Mouse (Mus musculus) cerebellum, adult 9-11 months (tissue): ENCODE data around the gene Npnt.

Experiments
- DNase-seq: peaks from one replicate; pipeline ENCODE4 v3.0.0; 2022

Npnt gene

DNA sequence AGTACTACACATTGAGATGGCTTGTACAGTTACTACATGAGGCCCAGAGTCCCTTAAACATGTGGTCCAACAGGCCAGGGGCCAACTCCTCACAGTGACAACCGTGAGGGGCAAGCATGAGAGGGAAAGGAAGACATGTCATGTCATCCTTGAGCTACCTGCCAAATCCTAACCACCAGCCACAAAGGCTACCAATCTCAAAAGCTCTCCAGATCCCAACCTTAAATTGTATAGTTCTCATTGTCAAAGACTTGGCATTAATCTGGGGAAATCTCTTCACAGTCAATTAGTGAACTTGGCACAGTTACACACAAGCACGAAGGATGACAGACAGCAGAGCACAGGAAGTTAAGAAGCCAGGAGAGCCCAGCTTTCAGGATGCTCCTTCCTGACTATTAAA is 15.4 kb downstream of the Npnt start:
- no peak for DNase-seq

- no peak for DNase-seq
Measured at GRCm38 (mm10) chr3:132931526-132931925, 18.6 kb downstream of the Npnt start.

DNA sequence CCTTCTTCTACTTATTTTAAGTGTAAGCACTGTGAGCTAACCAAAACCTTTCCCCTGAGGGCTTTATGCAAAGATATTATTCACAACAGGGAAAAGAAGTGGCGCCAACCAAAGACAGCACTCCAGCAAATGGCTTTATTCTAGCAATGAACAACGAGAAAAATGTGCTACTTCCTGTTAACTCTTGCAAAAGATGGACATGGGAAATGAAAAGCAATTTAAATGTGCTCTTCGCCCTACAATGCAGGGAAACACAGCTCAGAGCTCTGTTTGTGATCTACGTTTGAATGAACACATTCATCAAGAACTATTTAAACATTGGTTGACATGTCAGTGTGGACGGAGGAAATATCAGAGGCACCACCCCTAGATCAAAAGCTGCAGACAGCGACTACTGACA is 20.2 kb downstream of the Npnt start:
- no peak for DNase-seq

DNA sequence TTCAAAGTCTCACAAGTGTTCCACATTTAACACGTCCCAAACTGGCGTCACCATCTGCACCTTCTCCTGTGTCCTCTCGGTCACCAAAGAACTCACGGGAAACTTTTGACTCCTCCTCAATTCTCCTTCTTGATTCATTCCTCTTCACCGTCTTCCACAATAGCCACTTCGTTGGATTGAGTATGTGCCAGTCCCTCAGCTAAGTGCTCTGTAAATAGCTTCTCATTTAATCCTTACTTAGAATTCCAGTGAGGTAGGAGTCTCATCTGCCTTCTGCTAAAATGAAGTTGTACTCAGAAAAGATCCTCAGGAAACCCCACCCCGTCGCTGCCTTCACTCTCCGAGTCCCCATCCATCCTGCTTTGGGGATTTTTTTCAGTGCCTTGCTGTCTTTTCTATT is 21.9 kb downstream of the Npnt start:
- no peak for DNase-seq

DNA sequence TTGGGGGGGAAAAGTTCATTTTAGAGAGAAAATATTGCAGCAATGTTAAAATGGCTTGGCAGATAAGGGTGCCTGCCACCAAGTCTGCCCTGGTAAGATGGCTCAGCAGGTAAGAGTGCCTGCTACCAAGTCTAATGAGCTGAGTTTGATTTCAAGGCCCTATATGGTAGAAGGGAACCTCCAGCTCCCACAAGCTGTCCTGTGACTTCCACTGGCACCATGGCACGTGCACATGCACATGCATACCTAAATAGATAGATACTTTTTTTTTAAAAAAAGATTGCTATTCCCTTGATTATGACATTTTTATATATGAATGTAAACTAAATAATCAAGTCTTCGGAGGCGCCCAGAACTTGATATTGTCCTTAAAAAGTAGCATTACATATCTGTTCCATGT is 30.3 kb downstream of the Npnt start:
- DNase-seq, result no peak

GRCm38 (mm10) chr3:132919240-132919639 is 30.9 kb downstream of the Npnt start:
- no peak for DNase-seq

DNA sequence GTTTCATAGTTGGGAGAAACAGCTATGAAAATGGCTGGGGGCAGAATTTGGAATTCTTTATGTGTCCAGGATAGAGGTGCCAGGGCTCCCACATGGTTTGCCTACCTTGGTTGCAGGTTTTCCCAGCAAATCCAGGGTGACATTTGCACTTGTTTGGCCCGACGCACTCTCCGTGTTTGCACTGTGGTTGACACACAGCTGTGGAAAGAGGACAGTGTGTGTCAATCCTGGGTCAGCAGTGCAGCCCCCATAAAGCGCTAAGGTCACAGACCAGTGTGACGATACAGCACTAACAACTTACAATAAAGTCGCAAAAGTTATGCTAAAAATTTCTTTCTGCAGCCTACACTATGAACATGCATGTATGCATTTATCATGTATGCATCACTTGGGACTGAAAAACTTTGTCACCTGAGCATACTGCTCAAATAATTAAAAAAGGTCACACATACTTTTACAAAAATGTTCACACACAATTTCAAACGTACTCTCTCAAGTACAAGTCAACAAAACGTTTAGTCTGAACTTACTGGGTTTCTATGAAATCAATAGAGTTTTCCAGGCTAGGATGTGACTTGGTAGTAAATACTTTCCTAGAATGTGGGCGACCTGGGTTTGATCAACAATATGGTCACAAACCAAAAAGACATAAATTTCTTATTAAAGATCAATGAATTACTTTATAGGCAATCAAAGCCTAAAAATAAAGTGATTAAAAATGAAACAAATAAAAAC is 32.6 kb downstream of the Npnt start:
- DNase-seq, result no peak

- no peak for DNase-seq
Measured at GRCm38 (mm10) chr3:132915661-132916060, 34.4 kb downstream of the Npnt start.

DNA sequence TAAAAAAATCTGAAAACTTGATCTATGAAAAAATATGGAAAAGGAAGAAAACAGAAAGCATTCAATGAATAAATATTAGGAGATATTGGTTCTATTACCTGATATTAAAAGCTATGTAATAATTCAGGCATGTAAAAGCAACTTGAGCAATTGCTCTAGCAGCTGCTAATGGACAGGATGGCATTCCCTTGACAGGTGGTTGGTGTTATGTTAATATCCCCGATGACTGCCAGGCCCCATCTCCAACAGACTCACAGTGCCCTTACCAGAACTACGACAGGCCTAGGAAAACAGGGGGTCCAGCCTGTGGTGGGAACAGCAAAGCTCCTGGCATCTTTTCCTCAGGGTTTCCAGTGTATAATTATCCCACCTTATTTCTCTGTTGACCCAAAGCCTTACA is 37.7 kb downstream of the Npnt start:
- no peak for DNase-seq

DNA sequence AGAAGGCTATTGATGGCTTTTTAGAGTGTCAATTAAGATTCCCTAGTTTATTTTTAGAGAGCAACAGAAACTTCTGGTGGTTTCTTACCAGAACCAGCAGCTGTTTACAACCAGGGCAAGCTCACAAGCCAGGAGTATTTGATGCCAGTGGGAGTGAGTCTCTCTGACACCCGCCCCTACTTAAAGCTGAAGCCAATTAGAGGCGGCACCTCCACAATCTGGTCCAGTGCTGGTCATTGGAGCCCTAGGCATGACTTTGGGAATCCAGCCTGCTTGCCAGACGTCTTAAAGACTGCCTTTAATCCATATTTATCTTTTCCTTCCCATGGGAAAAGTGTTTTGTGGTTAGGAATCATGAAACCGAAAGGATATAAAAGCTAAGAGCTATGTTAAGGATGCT is 38.4 kb downstream of the Npnt start:
- no peak for DNase-seq

DNA sequence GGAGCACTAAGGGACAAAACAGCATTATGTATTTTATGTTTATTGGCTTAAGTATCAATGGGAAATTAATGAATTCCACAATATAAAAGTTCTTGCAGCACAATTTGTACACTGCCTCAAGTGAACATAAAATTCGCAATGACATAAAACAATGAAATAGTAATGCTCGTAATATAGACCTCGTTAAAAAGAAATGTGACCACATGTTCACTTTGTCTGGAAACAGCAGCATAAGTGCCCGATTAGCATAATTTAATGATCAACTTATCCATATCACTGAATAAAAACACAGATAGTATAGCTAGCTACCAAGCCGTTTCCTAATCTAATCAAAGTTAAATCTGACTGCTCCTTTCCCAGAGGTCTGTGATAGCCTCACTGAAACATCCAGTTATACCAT is 39.4 kb downstream of the Npnt start:
- DNase-seq, result no peak

DNA sequence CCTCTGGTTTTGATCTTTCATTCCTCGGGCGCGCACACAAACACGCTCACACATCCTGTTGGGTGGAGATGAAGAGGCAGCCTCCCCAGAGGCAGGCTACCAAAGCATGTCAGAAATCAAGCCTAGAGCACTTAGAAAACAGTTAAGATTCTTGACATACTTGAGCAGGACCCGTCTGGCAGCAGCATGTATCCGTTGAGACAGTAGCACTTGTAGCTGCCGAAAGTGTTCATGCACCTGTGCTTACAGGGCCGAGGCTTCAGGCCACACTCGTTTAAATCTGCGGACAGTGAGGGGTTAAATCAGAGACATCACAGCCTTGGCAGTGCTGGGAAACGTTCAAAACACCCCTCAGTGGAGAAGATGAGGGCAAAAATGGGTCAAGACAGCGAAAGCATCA is 40.4 kb downstream of the Npnt start:
- DNase-seq, result no peak

GRCm38 (mm10) chr3:132907506-132908203 is 42.4 kb downstream of the Npnt start:
- no peak for DNase-seq

- no peak for DNase-seq
Measured at GRCm38 (mm10) chr3:132905224-132905930, 44.7 kb downstream of the Npnt start.

DNA sequence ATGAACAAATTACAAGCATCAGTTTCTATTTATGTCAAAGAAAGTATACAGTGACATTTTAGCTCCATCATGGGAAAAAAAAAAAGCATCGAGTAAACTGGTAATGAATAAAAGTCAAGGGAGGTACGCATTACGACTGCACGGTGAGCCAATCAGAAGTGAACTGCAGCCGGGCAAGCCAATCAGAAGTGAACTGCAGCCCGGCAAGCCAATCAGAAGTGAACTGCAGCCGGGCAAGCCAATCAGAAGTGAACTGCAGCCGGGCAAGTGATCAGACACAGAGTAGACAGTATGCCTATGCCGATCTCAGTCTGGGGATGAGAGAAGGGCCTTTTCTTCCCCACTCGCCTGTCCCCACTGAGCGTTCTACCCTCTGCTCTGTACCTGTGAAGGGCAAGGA is 46.7 kb downstream of the Npnt start:
- no peak for DNase-seq

DNA sequence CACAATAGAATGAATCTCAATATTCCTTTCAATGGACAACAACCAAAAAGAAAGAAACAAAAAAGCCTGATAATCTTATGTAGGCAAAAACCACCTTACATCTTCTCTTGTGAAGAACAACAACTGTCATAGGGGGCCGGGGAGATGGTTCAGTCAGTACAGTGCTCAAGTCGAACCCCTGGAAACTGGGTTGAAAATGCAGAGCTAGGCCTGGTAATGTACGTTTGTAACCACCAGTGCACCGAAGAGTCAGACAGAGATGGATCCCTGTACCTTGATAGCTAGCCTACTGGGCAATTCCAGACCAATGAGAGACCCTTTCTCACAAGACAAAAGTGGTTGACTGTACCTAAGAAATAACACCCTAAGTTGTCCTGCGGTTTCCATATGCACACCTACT is 47.2 kb downstream of the Npnt start:
- no peak for DNase-seq

- DNase-seq, result no peak
Measured at GRCm38 (mm10) chr3:132902206-132902605, 47.9 kb downstream of the Npnt start.

DNA sequence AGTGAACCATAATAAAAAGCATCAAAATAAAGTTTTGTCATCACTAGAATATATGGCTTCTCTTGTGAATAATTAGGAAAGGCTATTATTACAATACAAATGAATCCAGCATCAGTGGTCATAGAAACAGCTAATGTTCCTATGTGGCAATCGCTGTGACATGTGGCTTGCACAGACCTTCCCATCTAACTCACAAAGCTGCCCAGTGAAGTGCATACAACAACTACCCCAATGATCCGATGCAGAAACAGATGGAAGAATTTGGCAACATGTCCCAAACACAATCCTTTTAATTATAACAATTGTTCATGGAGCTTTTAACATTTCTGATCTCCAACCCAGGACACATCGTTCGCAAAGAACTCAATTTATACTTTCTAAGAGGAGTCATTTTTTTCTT is 52.2 kb downstream of the Npnt start:
- no peak for DNase-seq

- DNase-seq, result no peak
Measured at GRCm38 (mm10) chr3:132897390-132897789, 52.7 kb downstream of the Npnt start.

DNA sequence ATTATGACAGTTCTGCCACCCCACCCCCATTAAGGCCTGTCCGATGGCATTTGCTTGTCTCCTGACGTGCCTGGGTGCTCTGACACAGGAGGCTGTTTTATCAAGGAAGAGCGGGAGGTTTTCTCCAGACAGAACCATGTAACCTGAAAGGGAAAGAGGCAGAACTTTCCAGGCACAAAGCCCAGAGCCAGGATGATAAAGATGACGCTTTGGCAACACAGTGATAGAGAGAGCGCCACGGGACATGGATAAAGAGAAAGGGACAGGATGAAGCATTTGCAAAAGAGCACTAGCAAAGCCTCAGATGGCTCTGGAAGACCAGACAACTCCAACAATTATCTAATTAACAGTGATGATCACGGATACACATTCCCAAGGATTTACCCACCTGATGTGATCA is 56.0 kb downstream of the Npnt start:
- no peak for DNase-seq

DNA sequence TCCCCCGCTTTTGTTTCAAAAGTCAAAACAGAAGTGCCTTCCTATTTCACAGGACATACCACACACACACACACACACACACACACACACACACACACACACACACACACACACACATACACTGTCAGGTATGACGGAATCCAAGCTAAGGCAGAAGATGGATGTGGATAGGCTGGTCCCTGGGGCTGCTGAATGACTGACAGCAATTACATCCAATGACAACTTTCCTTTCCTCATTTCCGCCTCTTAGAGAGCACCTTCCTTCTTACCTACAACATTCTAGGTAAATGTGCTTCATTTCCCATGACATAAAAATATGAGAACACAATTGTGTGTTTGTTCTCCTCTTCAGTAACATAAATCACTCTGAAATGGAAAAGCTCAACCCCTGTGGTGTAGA is 56.4 kb downstream of the Npnt start:
- no peak for DNase-seq

GRCm38 (mm10) chr3:132893044-132893443 is 57.0 kb downstream of the Npnt start:
- no peak for DNase-seq

- no peak for DNase-seq
Measured at GRCm38 (mm10) chr3:132892481-132892880, 57.6 kb downstream of the Npnt start.
